Mouse (Mus musculus): ENCODE results near the gene Tmem247.

Tmem247 gene

DNA sequence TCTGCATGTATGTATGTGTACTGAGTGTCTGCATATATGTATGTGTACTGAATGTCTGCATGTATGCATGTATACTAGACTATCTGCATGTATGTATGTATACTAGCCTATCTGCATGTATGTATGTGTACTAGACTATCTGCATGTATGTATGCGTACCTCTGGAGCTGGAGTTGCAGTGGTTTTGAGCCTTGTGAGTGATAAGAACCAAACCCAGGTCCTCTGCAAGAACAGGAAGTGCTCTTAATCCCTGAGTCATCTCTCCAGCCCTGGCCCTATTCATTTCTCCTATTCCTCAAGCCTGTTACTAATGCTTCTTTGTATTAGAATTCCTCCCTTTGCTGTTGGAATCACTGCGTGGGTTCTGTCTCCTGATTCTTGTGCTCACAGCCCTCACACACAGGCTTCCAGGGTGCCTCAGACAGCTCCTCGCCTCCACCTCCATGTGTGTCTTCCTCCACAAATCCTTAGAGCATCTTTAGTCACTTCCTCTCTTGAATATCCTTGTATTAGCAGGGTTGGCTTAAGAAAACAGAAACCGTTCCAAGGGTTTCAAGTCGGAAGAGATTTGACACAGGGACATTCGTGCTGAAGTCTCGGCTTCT is 4.0 kb upstream of the Tmem247 start:
- no peak for DNase-seq (ENCODE audit: low read depth, low spot score)

DNA sequence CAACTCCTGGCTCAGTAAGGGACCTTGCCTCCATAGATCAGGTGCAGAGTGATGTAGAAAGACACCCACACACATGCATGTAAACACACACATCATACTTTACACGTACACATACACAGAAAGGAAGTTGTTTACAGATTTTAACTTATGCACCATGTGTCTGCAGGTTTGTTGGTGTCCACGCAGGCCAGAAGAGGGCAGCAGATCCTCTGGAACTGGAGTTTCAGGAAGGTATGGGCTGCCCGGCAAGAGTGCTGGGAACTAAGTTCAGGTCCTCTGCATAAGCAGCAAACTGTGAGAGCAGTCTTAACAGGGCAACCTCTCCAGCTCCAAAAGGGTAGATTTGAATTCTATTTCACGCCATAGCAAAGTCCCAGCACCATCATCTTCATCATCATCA is 1.6 kb upstream of the Tmem247 start:
- DNase-seq (ENCODE audit: low read depth, low spot score), result no peak

DNA sequence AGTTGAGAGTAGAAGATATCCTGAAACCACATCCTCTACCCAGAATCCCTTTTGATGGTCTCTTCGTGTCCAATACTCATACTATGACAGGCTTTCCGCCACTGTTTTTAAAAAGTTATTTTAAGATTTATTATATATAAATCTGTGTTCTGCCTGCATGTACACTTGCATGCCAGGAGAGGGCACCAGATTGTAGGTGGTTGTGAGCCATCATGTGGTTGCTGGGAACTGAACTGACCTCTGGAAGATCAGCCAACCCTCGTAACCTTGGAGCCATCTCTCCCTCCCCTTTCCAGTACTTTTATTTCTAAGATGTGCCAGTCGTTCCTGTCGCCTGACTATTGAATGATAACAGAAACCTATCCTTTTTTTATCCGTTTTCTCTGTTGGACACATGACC is 1.6 kb downstream of the Tmem247 start:
- DNase-seq (ENCODE audit: low read depth, low spot score), result no peak

DNA sequence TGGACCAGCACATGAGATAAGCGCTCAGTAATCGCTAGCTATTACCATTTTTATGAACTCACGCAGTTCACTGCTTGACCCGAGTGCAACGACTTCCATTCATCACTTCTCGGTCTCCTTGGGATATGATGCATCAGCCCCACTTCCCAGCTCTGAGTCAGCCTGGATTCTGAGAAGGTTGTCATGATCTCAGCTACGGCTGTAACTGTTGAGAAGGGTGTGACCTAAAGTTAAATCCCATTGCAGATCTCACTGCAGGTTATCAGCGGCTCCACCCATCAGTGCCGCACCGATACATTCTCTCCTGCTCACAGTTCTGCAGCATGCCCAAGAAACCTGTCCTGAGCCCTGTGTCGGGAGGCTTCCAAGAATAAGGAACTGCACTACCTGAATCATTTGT is 2.6 kb downstream of the Tmem247 start:
- DNase-seq (ENCODE audit: low read depth, low spot score), result no peak

DNA sequence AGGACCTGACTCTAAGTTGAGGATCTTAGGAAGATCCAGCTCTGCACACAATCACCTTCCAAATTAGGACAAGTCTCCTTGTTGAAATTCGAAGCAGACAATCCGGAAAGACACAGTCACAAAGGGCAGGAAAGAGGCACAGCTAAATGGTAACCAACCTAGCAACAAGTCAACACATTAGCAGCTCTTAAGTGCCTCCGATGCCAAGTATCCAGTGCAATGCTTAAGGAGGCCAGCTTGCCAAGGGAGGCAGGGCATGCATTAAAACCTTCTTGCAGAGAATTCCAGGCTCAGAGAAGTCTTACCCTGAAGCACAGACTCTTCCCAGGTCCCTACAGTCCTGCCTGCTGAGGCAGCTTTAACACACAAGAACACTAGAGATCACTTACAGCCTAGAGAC is 7.5 kb downstream of the Tmem247 start:
- no peak for DNase-seq (ENCODE audit: low read depth, low spot score)

- no peak for DNase-seq (ENCODE audit: low read depth, low spot score)
Observed at GRCm38 (mm10) chr17:86926836-86927235, 9.7 kb downstream of the Tmem247 start.

DNA sequence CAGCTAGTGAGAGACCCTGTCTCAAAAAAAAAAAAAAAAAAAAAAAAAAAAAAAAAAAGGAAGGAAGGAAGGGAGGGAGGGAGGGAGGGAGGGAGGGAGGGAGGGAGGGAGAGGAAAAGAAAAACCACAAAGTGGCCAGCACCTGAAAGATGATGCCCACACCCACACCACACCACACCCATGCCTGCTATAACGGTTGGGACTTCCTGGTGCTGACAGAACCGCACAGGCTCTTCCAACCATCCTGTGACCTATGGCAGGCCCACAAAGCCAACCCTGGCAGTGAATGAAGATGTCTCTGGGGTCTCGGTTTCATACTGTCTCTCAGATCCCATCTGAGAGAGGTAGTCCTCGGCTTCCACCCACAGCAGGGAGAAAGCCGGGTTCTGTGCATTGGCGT is 12.2 kb downstream of the Tmem247 start:
- no peak for DNase-seq (ENCODE audit: low read depth, low spot score)

DNA sequence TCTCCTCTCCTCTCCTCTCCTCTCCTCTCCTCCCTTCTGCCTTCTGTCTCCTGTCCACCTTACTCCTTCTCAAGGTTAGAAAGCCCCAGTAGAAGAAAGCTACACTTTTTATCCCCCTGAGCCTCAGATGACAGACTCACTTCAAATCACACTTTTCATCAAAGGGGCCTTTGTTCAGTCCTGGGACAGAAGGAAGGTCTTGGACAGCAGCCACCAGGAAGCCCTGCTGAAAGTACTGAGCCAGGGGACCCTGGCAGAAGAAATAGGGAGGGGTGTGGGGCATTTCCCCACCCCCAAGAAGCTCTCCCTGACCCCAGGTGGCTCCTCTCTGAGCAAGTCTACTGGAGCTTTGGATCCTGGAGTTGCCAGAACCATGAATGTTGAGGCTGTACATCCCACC is 12.8 kb downstream of the Tmem247 start:
- no peak for DNase-seq (ENCODE audit: low read depth, low spot score)

DNA sequence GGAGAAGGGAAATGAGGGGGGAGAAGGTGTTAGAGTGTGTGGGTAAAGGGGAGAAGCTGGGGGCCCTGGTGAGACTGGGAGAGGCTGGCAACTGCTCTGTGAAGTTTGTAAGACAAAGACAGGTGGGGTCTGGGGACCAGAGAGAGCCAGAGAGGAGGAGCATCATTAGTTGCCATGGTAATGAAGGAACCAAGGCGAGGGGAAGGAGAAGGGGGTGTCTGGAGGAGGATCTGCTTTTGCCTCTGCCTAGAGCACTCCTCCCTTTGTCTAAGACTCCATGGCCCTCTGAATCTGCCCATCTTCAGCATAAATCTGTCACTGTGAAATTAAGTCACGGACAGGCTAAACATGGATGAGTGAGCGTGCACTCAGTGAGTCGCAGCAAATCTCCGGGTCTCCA is 15.7 kb downstream of the Tmem247 start:
- DNase-seq (ENCODE audit: low read depth, low spot score), result no peak

DNA sequence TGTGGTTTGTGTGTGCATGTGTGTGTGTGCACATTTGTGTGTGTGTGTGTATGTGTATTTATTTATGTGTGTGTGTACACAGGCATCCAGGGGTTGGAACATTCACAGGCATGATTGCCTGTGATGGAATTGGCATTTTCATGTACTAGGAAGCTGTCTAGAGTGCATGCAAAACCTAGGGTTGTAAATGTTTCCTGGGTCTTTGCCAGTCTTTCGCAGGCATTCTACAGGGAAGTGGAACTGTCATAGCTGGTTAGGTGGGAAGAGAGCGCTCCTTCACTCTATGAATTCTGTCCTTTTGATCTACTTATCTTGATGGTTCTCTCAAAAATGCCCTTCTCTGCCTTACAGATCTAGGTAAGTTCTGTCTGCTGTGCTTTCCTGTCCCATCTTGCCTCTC is 19.9 kb downstream of the Tmem247 start:
- DNase-seq (ENCODE audit: low read depth, low spot score), result no peak

DNA sequence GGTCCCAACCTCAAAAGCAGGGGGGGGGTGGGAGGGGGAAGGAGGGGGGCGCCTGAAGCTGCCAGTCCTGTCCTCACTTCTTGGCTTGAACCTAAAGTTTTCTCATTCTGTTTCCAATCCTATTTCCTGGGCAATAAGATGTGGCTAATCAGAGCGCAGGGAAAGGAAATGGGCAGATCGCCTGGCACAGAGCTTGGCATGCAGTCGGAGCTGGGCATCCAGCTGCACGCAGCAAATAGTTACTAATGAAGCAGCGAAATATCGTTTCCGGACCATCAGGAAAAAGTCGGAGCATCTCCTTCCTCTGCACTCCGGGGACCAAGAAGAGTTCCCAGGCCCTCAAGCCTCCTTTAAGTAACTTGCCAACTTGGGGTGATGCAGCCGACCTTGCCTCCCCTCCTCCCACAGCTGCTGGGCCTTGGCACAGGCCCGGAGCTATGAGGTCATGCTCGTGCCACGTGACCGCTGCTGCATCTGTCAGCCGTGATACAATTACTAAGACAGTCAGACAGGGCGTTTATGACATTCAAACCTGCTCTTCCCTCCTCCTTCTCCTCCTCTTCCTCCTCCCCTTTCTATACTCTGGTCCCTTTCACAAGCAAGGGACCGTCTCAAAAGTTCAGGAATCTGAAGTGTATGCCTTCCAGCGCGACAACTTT is 20.5 kb downstream of the Tmem247 start:
- DNase-seq (ENCODE audit: low read depth, low spot score), result no peak

DNA sequence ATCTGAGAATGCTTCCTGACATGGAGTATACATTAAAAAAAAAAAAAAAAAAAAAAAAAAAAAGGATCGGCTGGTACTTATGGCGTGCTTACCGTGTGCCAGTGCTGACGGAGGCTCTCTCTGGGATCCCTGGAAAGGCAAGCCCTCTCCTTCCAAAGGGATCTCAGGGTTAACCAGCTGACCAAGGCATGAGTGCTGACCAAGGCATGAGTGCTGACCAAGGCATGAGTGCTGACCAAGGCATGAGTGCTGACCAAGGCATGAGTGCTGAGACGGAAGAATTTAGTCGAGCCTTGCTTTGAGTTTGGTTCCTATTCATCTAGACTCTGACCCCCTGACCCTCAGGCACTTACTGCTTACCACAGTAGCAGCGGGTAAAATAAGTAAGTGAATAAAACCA is 21.5 kb downstream of the Tmem247 start:
- no peak for DNase-seq (ENCODE audit: low read depth, low spot score)

GRCm38 (mm10) chr17:86942112-86942511 is 25.0 kb downstream of the Tmem247 start:
- no peak for DNase-seq (ENCODE audit: low read depth, low spot score)

DNA sequence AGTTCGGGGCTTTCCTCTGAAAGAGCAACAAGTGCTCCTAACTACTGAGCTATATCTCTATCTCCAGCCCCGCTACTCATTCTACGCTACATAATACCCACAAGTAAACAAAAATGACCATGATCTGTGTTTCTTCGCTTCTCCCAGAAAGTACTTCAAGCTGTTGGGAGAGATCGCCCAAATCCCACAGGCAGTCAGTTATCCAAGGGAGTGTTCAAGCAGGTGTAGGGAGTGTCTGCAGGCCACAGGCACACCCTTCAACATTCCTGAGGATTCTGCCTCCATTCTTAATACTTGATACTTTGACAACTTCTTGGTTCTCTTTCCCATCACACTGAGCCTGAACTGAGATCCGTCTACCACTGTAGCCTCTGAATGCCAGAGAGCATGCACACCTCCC is 26.0 kb downstream of the Tmem247 start:
- DNase-seq (ENCODE audit: low read depth, low spot score), result no peak

DNA sequence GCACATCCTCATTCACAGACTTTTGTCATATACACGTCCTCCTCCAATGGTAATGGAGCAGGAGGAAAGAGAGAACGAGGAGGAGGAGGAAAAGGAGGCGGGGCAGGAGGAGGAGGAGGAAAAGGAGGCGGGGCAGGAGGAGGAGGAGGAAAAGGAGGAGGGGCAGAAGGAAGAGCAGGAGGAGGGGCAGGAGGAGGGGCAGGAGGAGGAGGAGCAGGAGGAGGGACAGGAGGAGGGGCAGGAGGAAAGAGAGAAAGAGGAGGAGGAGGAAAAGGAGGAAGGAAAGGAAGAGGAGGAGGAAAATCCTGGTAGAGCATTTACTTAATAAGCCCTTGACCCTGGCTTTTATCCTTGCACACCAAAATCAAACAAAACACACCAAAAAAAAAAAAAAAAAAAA is 28.9 kb downstream of the Tmem247 start:
- no peak for DNase-seq (ENCODE audit: low read depth, low spot score)

DNA sequence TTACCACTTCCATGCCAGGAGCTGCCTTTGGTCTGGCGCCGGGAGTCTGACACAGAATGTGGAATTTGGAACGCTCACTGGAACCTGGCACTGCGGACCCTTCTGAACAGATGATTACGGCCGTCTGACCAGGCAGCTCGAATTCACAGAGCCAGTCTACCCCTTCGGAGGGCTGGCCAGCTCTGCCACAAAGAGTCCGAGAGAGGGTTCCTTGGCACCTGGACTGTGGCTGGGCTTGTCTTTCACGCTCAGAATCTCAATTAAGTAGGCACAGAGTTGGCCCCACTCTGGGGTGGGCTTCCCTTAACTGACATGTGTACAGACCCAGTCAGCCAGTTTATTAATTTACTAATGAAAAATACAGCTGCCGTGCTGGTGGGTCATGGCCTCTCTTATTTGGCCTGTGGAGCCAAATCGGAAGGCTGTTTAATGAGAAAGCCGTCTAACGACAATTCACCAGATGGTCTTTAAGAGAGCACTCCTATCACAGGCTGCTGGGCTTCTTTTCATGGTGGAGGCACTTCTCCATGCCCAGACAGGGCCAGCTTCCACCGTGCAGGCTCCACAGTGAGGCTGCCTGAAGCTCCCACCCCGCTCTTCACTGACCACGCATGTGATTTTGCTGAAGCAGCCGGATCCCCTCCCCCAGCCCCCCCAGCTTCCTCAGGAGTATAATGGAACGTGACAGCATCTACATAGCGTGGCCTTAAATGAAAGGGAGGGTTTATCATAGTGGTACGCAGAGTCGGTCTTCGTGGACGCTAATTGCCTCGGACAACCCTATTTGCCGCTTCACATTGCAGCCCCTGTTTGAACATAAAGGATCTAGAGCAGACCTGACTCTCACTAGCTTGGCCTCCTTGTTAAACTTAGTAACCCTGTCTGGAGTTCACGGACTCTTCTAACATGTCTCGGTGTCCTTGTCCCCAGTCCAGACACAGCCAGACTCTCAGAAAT is 31.0 kb downstream of the Tmem247 start, which contains the start of gene Atp6v1e2:
TSS of gene Atp6v1e2 (minus strand) at position 58 of the 957 bp plus-strand sequence.
- DNase-seq (ENCODE audit: low read depth, low spot score), result no peak

GRCm38 (mm10) chr17:86948801-86949200 is 31.7 kb downstream of the Tmem247 start:
- DNase-seq (ENCODE audit: low read depth, low spot score), result no peak

DNA sequence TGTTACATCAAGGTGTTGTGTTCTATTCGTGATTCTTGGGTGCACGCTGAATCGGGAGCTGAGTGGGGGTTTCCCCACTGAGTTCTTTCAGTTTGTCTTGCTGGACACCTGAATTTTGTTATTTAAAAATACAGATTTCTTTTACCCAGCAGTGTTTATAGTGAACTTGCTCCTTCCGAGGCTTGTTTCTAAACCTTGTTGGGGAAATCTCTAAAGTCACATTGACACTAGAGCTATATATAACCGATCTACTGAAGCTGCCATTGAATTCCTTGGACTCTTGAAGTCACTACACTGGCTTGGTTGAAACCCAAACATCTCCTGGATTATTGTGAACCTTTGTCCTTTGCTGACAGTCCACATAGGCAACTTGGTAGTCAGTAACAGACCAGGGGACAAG is 40.1 kb downstream of the Tmem247 start:
- no peak for DNase-seq (ENCODE audit: low read depth, low spot score)

DNA sequence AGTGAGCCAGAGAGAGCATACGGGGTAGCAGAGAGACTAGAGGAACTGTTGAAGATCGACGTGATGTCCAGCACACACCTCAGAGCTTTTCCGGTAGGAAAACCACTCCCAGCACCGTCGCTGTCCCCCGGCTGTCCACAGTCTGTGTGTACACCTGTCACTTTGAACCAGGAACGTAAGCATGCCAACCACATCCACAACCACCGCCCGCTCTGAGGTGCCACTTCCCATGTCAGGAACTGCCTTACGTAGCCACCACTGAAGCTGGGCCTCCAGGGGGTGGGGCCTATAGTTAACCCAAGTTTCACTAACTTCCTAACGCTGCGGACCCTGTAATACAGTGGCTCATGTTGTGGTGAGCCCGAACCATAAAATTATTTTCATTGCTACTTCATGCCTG is 40.8 kb downstream of the Tmem247 start:
- no peak for DNase-seq (ENCODE audit: low read depth, low spot score)

DNA sequence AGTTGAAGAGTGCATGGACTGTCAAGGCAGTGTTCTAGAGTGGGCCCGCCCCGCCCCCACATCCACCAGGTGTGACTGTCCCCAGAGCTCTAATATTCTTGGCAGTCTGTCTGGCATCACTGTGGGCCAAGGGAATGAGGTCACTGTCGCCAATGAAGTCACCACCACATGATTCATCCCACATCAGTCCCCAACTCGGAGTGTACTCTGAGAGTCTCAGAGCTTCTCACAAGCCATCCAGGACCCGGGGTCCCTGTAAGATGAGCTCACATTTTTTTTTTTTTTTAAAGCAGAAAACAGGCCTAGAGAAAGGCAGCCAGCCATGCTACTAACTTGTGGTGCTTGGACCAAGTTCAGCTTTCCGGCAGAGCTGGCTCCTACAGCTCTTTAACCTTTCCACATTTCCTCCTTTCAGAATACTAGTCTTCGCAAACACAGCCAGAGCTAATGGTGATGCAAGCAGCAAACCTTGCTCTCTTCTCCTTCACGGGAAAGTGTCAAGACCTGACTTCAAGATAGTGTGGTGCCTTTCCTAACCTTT is 44.2 kb downstream of the Tmem247 start:
- DNase-seq (ENCODE audit: low read depth, low spot score), result no peak

DNA sequence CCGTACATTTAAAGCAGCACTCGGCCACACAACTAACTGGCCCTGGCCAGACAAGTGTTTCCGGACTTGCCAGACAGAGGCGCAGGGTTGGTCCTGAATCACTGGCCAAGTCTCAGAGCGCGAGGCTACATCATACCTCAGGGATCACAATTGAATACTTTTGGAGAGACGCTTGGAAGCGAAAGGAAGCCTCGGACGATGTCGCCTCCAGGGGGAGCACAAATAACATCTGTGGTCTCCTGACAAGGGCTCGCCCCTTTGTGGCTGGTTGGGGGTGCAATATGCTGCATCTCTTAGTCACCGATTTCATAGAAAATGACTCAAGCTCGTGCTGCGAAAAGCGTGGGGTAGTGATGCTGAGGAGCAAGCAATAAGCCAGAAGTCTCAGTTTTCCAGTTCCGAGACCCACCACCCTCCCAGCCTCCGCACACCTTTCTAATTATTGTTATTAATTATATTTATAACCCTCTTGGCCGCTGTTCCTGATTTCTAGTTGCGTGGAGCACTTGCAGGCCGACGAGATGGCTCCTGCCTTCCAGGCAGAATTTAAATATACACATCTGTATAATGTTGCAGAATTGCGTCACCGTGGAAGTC is 45.2 kb downstream of the Tmem247 start:
- DNase-seq (ENCODE audit: low read depth, low spot score), result no peak

Data from c-Kit-negative CD71-positive TER-119-positive erythroid progenitor cells, embryonic 14.5 days (primary cell).